Mouse (Mus musculus) adrenal gland, adult 18-20 months (tissue): Measurements from ENCODE around the gene Vegfb. TPM values are rescaled to one million over a fixed set of nuclear protein-coding genes. Genes with fewer than 3 reads are reported as not detected.

Experiments
- DNase-seq, 2 experiments: peaks; one replicate each; pipeline ENCODE4 v3.0.0; 2021 to 2022; ENCODE audit warnings: low spot score in 2 of 2
- total RNA-seq, 2 experiments: library from RNA; stranded (reverse); gene quantifications; 1 replicate in 1 of 2; 2 replicates in 1 of 2; pipeline ENCODE4 v1.2.3; 2021

Vegfb gene
- total RNA-seq, 2 experiments from 2014 or later = 84.3 to 164 TPM

GRCm38 (mm10) chr19:6943709-6944108 lies 43.7 kb downstream of the Vegfb start:
- no peak for DNase-seq

DNA sequence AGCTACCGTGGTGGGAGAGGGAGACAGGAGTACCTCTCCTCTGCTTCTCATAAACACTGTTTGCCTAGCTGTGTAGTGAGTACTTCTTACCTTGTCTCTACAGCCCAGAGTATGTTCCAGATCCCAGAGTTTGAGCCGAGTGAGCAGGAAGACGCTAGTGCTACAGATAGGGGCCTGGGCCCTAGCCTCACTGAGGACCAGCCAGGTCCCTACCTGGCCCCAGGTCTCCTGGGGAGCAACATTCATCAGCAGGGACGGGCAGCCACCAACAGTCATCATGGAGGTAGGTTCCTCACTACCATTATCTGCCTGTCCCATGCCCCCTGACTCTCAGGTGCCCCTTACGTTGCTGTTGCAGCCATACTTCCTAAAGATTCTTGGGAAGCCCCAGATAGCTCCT lies 44.7 kb downstream of the Vegfb start:
- DNase-seq = no peak

- DNase-seq = peak; percentile 88 to 89
Measured at GRCm38 (mm10) chr19:6942249-6942691, 45.2 kb downstream of the Vegfb start, which contains the start of gene Gpr137. Gpr137 (minus strand) TSS chr19:6942480.

- peak; percentile 96 for DNase-seq
Measured at GRCm38 (mm10) chr19:6941372-6942248, 45.8 kb downstream of the Vegfb start, which contains the start of gene Bad. Bad (plus strand) TSS chr19:6941861.

DNA sequence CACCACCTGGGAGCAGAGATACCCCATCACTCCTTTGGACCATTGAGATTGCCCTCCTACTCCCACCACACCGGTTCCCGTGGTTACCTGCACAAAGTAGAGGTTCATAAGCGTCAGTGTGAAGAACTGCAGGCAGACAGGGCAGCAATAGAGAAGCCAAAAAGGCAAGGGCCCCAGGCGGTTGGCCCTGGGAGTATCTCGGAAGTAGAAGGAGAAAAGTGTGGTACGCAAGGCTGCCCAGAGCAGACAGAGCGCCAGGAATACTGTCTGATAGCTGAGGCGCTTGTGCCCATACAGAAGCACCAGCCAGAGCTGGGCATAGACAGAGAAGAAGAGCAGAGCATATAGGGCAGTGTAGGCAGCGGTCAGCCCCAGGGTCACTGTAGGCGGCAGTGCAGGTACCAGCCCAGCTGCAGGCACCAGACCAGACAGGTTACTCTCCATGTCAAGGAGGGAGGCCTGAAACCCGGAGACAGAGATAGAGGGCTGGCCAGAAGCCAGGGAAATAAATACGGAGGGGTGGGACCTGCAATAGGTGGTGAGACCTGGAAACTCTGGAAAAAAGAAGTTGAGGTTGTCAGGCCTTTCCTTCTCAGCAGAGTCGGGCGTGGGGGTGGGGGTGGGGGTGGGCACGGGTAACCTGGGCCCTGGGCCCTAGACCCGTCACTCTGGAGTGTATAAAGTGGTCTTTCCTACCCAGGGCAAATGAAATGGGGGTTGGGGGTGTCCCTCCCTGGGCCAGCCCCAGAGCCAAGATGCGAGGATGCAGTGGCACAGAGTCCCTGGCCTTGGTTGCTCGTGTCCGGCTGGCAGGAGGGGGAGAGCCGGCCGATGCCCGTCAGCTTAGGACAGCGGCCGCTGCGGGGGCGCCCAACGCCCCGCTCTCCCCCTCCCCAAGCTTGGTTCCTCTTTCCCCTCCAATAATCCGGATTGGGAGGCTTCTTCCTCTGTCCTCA lies 46.8 kb downstream of the Vegfb start:
- no peak for DNase-seq

DNA sequence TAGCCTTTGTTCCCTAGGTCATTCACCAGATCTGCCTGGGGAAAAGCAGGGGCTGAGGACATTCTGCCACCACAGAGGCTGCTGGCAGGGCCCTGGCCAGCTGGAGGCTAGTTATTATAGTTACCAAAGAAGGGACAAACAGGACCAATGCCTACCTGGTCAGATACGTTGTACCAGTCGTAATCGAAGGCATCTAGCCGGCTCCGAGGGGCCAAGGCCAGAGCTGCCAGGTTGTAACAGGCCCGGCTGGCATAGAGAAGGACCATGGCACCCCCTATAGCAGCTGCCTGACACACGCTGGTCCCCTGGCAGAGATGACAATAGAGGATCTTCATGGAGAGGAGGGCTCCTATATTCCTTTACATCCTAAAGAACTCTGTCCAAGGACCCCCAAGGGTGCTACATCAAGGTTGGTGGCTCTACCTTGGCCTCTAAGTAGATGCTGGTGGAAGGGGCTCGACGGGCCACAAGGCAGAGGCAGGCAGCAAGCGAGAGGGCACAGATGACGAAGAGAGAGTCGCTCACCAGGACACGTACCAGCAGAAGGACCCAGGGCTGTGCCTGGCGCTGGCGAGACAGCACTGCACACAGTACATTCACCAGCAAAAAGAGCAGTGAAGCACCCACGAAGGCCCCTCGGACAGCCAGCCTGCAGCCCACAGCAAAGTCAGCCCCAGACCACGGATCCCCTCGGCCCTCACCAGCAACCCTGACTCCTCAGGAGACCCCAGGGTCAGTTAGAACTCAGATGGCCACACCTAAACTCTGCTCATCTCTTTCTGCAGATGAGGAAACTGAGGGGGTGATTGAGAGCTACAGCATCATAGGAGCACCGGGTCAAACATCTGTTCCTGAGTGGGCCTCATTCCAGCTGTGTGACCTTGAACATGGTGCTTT lies 48.1 kb downstream of the Vegfb start:
- DNase-seq = no peak

DNA sequence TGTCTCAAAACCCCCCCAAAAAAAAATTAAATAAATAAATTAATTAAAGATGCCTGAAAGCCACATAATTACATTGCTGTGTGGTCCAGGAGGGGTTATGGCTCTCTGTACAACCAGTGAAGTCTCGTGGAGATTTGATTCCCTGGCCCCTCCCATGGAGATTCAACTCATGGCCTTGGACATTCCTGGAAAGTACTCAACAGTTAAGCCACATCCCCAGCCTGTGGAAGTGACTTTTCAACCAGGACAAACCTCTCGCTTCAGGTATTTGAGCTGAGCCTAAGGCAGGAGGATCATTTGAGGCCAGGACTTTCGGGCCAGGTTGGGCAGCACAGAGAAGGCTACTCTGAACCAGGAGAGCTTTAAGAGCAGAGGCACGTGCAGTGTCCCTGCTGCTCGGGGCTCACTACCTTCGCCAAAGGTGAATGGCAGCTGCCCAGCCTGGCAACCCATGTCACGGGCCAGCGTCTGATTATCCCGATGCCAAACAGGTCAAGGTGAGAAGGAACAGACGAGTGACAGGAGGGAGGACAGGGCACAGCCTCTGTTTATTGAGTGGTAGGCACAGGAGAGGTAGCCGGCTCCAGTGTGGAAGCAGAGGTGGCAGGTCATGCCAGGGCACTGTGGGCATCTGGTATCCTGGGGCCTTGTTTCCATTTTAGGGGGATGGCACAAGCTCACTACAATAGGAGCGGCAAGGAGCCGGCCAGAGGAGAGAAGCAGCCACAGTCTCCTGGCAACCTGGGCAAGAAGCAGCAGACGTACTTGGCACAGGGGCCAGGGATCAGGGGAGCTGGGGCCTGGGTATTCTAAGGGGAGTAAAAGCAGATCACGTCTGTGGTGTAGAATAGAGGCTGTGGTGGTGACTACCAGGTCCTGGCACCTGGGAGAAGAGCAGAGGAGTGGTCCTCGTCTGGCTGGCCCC lies 49.6 kb downstream of the Vegfb start:
- DNase-seq = no peak

GRCm38 (mm10) chr19:6936299-6936698 lies 51.2 kb downstream of the Vegfb start:
- DNase-seq = no peak

DNA sequence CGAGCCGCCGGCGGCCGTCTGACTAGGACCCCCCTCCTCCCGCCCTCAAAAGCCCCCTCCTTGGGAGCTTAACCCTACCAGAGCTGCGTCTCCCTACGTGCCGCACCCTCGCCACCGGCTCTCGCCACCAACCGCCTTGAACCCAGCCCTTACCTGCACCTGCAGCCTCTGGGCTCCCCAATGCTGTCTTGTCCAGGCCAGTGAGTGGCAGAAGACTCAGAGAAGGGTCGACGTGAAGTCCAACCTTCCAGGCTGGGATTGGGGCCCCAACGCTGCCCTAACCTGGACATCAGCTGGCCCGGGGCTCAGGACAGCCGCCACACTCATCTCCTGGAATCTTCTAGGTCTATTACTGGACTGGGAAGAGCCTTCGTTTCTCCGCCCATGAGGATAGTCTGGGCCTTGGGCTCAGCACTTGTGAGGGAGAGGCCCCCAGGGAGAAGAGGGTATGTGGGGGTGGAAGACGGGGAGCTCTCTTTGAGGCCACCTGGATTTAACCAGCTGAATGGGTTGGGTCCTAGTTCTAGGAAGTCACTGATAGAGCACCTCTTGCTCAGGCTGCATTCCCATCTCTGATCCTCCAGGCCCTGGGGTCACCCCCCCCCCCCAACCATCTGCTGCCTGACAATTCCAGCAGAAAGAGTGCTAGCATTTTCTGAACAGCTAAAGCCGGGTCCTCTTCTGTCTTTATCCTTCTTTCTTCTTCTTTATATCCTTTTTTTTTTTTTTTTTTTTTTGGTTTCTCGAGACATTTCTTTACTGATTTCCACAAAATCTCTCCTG lies 53.1 kb downstream of the Vegfb start, which contains the start of gene Kcnk4:
Gene Kcnk4, minus strand, starts transcription at position 321 of the 783 bp plus-strand sequence.
- DNase-seq = no peak

- DNase-seq = no peak
Measured at GRCm38 (mm10) chr19:6933436-6934194, 53.8 kb downstream of the Vegfb start.

DNA sequence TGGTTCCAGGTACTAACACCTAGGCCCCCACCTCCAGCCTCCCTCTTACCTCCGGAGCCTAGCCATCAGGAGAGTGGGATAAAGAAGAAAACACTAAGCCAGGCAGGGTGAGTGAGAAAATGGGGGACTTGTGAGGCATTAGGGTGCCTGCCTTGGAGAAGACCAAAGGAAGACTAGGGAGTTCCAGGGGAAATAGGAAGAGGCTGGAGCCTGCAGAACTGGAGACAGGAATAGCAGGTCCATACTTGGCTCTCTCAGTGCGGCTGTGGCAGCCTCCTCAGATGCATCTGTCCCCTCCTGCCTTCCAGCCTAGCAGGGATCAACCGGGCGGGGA lies 54.4 kb downstream of the Vegfb start:
- no peak for DNase-seq

Other genes starting within 250 kb of the Vegfb start
- 10 to 100 TPM; 23.2 to 25.3 TPM for gene Rps6ka4, start 147.0 kb downstream of the Vegfb start, total RNA-seq
- 1 to 10 TPM; 2.0 TPM for gene Ccdc88b, start 129.4 kb downstream of the Vegfb start, total RNA-seq
- 100 to 1,000 TPM in 1 of 2 experiments, 10 to 100 TPM in 1; 83.2 to 110 TPM for gene Trmt112, start 78.0 kb downstream of the Vegfb start, total RNA-seq
- 100 to 1,000 TPM; 303 to 375 TPM for gene Prdx5, start 77.5 kb downstream of the Vegfb start, total RNA-seq
- gene Esrra, start 65.8 kb downstream of the Vegfb start, total RNA-seq = 10 to 100 TPM; 38.7 to 63.0 TPM
- 1 to 10 TPM in 1 of 2 experiments, not detected in 1; 1.2 TPM for gene Catsperz, start 62.3 kb downstream of the Vegfb start, total RNA-seq
- gene Kcnk4, start 53.1 kb downstream of the Vegfb start, total RNA-seq = under 1 TPM; 0.23 to 0.35 TPM
- gene Bad, start 45.8 kb downstream of the Vegfb start, total RNA-seq = 10 to 100 TPM; 45.5 to 46.0 TPM
- 10 to 100 TPM; 56.4 to 56.8 TPM for gene Gpr137, start 45.2 kb downstream of the Vegfb start, total RNA-seq
- 100 to 1,000 TPM; 160 to 199 TPM for gene Ppp1r14b, start 12.7 kb downstream of the Vegfb start, total RNA-seq
- 10 to 100 TPM; 34.1 to 43.9 TPM for gene Plcb3, start 11.2 kb downstream of the Vegfb start, total RNA-seq
- 100 to 1,000 TPM in 1 of 2 experiments, 10 to 100 TPM in 1; 86.9 to 104 TPM for gene Fkbp2, start 7.2 kb downstream of the Vegfb start, total RNA-seq
- 10 to 100 TPM; 43.4 to 50.0 TPM for gene Dnajc4, start 4.9 kb upstream of the Vegfb start, total RNA-seq
- gene Nudt22, start 8.5 kb upstream of the Vegfb start, total RNA-seq = 10 to 100 TPM; 21.5 to 24.7 TPM
- gene Trpt1, start 8.5 kb upstream of the Vegfb start, total RNA-seq = 10 to 100 TPM; 11.4 to 15.4 TPM
- gene Fermt3, start 31.8 kb upstream of the Vegfb start, total RNA-seq = 1 to 10 TPM; 7.4 to 8.7 TPM
- 100 to 1,000 TPM; 284 to 378 TPM for gene Stip1, start 52.3 kb upstream of the Vegfb start, total RNA-seq
- 10 to 100 TPM; 62.4 to 77.9 TPM for gene Macrod1, start 69.2 kb upstream of the Vegfb start, total RNA-seq
- gene Flrt1, start 118.1 kb upstream of the Vegfb start, total RNA-seq = 1 to 10 TPM; 2.1 to 9.3 TPM
- gene Otub1, start 218.7 kb upstream of the Vegfb start, total RNA-seq = 100 to 1,000 TPM in 1 of 2 experiments, 10 to 100 TPM in 1; 96.7 to 125 TPM
- gene Cox8a, start 230.0 kb upstream of the Vegfb start, total RNA-seq = 1,000 to 10,000 TPM; 1,005 to 1,597 TPM